Mouse (Mus musculus): ENCODE data around the gene Cdhr4.

GRCm38 (mm10) chr9:107961351-107961762, 30.9 kb upstream of the Cdhr4 start:
- TF ChIP-seq CTCF (IDR thresholded peaks at IDR 0.05; ENCODE audit: borderline replicate concordance, extremely low read depth, insufficient read depth, insufficient read length) (no peak), POLR2A (IDR thresholded peaks at IDR 0.05; ENCODE audit: borderline replicate concordance, extremely low read depth, insufficient read depth, insufficient read length, poor library complexity, severe bottlenecking) (no peak)

All from brain, embryonic 14.5 days (tissue).